Mouse (Mus musculus) heart, adult 8-10 months (tissue): ENCODE data around the gene Snx6. TPM values are rescaled to one million over a fixed set of nuclear protein-coding genes. Genes with fewer than 3 reads are reported as not detected.
"Not testable (repeated sequence)": the region's sequence is repeated elsewhere in the genome, so short reads cannot be mapped to it uniquely, and the experiment has no call there.

Experiments
- DNase-seq: peaks from one replicate; pipeline ENCODE4 v3.0.0; 2022; ENCODE audit warnings: low spot score
- total RNA-seq, 4 experiments: library from RNA; stranded (reverse); gene quantifications; 2 replicates each; pipeline ENCODE4 v1.2.4; 2022

Snx6 gene
- total RNA-seq, 4 experiments from 2014 or later, result 27.1 to 31.7 (median 29.0) TPM

GRCm38 (mm10) chr12:54709691-54710493 lies 85.6 kb downstream of the Snx6 start:
- not testable (repeated sequence) for DNase-seq

GRCm38 (mm10) chr12:54699394-54699793 lies 96.1 kb downstream of the Snx6 start:
- DNase-seq, result no peak

GRCm38 (mm10) chr12:54697791-54698250 lies 97.7 kb downstream of the Snx6 start:
- DNase-seq, result no peak

- DNase-seq, result peak; percentile 38
Observed at GRCm38 (mm10) chr12:54697003-54697597, 98.4 kb downstream of the Snx6 start.

Other genes with a start within 250 kb of the Snx6 start
- gene Sptssa, start 139.1 kb downstream of the Snx6 start, total RNA-seq, result 10 to 100 TPM; 30.2 to 30.7 (median 30.4) TPM
- 10 to 100 TPM; 21.0 to 23.1 (median 21.7) TPM for gene Eapp, start 99.8 kb downstream of the Snx6 start, total RNA-seq
- gene Cfl2, start 67.2 kb upstream of the Snx6 start, total RNA-seq, result 100 to 1,000 TPM; 390 to 423 (median 413) TPM
- not detected for gene Gm20403, start 190.8 kb upstream of the Snx6 start, total RNA-seq
- gene Baz1a, start 218.6 kb upstream of the Snx6 start, total RNA-seq, result 1 to 10 TPM; 4.4 to 8.2 (median 7.9) TPM